Mouse (Mus musculus) mouse trophoblast stem cell (cell line): ENCODE results near the gene Tmem192.
"Not testable (repeated sequence)": the region's sequence is repeated elsewhere in the genome, so short reads cannot be mapped to it uniquely, and the experiment has no call there.

Experiments used
- in situ Hi-C, 2 experiments: fragments of 300-500 bp; cut with MseI, MboI; formaldehyde crosslinking; loops; 2 replicates in 1 of 2; 3 replicates in 1 of 2; pipeline ENCODE4 v1.15.1; 2025

Tmem192 gene

DNA sequence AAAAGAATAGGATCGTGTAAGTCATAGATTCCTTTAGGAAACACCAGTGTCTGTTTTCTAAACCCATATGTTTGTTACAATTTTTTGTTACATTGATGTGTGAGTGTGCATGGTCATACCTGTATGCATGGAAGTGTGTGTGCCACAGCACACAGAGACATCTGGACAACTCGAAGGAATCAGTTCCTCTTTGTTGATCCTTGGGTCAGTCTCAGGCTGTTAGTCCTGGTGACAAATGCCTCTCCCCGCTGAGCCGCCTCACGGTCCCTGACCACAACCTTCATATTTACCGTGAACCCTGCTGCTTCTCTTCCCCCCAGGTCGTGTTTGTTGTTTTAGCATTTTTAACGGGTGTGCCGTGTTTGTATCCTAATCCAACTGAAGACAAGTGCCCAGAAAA is 12.0 kb downstream of the Tmem192 start:
- in situ Hi-C loops = no loop called here

DNA sequence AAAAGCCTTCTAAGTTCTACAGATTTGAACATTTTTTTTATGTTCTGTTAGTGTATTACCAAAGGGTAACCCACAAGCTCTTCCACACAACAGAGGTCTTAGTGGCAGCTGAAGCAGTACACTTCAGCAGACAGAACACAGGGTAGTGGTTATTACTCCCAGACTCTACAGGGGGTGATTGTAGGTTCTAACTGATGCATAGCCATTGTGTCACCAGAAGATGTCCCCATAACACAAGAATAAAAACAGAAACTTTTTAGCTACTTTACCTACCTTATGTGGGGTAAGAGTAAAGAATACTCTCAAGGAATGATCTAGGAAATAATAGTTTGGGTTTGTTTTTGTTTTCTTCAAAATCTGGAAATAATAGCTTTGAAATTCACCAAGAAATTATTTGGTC is 15.9 kb downstream of the Tmem192 start:
- in situ Hi-C loops = no loop called here

DNA sequence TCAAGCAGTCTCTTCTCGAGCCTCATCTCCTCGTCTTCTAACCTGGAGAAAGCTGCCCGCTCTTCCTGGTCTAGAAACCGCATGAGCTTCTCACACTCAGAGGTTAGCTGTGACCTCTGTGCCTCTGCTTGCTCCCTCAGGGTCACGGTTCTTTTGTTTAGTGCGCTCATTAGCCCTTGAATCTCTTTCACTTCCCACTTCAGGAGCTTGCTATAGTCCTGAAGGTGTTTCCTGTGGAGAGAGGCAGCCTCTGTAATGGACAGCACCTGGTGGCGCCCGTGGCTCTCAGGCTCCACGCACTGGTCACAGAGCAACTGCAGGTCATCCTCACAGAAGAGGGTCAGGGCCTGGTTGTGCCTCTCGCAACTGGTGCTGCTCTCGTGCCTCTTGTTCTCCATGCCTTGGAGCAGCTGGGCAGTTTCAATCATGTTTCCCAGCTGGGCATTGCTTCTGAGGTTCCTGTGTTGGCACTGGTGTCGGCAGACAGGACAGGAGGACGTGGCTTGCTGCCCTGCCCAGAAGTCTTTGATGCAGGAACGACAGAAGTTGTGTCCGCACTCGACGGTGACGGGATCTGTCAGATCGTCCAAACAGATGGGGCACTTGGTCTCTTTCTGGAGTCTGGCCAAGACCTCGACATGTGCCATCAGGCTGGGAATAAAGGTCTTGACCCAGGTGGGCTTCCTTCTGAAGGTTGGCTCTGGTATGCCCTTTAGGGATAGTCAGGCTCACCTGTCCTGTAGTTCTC is 36.3 kb downstream of the Tmem192 start:
- in situ Hi-C loops = no loop called here

DNA sequence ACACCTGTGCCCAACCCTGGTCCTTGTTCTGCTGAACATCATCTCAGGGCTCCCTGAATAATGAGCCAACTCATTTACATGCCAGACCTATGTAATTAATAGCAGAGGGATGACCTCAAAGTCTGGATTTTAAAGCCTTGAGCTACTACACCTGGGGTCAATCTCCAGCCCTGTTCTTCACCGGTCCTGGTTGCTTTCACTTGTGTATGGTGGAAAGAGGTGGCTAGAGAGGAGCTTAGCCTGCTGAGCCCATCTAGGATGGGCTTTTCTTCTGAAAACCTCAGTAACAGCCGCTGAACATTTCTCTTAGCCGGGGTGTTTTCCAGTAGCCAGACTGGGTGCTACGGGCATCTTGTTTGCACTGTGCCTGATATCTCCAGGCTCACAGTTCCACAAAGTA is 40.7 kb downstream of the Tmem192 start, which contains the start of gene Trim75:
TSS of gene Trim75 (minus strand) at position 101 of the 400 bp plus-strand sequence.
- in situ Hi-C loops = no loop called here

DNA sequence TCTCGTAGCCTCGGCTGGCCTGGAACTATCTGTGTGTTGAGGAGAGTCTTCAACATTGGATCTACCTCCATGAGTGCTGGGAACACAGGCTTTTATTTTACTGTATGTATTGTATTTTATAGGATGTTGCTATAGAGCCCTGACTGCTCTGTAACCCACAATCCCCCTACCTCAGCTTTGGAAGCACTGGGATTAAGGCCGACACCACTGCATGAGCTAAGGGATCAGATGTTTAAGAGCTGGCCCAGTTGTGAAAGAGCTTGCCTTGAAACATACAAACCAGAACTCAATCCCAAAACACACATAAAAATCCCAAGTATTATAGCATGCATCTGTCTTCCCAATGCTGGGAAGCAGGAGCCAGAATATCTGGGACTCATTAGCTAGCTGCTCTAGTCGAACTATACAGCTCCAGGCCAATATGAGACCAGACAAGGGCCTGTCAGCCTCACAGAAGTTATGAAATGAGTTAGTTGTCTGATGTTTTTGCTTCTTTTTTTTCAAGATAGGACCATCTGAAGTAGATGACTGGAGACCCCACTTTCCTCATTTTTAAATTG is 51.9 kb downstream of the Tmem192 start:
- in situ Hi-C loops = no loop called here

DNA sequence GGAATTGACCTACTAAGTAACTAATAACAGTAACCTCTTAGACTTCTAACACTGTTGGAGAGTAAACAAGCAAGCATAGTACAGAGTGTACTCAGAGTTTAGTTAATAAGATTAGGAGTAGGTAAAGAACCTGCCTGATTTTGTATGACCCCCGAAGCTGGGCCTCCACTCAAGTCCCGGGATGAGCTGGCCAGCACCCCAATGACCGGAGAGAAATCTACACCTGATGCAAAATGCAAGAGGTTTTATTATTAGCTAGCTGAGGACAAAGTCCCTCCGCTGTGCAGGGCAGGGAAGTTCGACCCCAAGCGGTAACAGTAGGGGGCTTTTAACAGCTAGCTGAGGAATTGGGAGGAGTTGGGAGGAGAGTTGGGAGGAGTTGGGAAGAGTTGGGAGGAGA is 60.6 kb downstream of the Tmem192 start:
- in situ Hi-C loops = not testable (repeated sequence)

DNA sequence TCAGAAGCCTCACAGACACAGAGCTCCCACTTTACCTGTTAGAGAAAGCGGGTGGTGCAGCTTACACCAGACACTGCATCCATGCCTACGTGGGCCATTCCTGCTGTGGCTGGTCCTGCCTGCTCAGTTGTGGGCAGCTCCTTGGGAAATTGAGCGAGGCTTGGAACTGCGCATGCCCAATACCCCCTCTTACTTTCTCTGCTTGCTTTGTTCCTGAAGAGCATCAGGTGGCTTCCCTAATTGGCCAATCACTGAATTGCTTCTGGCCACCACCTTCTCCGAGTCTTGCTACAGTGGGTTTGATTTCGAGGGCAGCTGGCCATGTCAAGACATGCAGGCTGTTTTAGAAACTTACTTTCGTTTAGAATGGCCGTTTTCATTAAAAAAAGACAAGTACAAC is 71.4 kb downstream of the Tmem192 start, which contains the start of the genes Trim61 and Trim60:
TSS of gene Trim61 (minus strand) at position 101 of the 400 bp plus-strand sequence.
TSS of gene Trim60 (minus strand) at position 162 of the 400 bp plus-strand sequence.
- in situ Hi-C loops = no loop called here
